Mouse (Mus musculus): ENCODE measurements around the gene Adprm. TPM values are rescaled to one million over a fixed set of nuclear protein-coding genes. Genes with fewer than 3 reads are reported as not detected.

The Adprm gene
- 10 to 100 TPM; 60.4 to 67.9 TPM for polyA plus RNA-seq (2017; shearing (Covaris generic))

DNA sequence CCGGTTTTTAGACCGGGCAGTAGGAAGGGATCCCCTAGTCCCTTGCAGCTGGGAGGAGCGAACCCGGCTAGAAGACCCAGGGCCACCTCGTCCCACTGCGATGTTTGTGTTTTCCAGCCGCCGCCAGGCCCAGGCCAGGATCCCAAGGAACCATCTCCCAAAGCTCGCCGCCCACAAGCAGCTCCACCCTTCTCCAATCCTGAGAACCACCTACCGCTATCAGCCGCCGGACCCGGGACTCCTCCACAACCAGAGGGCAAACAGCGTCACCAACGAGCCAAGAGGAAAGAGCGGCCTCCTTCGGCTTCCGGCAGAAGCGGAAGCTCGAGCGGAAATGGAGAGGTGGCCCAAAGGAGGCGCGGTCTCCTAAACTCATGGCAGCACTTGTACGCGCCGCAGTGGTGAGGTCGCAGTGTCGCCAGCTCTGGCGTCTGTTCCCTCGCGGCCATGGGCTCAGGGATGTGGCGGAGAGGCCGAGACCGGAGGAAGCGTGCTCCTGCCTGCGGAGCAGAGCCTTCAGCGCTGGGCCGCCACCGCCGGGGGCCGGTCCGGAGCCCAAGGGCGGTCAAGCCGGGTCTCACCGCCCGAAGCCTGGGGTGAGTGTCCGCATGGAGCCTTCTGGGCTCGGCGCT lies at the start of gene Adprm, which contains the start of gene Sco1:
Adprm (minus strand) TSS at position 274 of the 632 bp plus-strand sequence.
Sco1 (plus strand) TSS at position 350 of the 632 bp plus-strand sequence.

GRCm38 (mm10) chr11:67078000-67078399 lies 25.6 kb upstream of the Adprm start, which contains the start of gene Myh3:
TSS of gene Myh3 (plus strand) at chr11:67078300.

GRCm38 (mm10) chr11:67024867-67025477 lies 27.4 kb downstream of the Adprm start, which contains the start of gene Tmem220:
TSS of gene Tmem220 (plus strand) at chr11:67025154.

Other genes starting within 250 kb of the Adprm start
- not detected for gene Pirt, start 140.6 kb downstream of the Adprm start, polyA plus RNA-seq (2017; shearing (Covaris generic))
- gene Tmem238l, start 96.0 kb downstream of the Adprm start, polyA plus RNA-seq (2017; shearing (Covaris generic)) = not detected
- gene Tmem220, start 27.4 kb downstream of the Adprm start, polyA plus RNA-seq (2017; shearing (Covaris generic)) = 1 to 10 TPM; 1.3 to 1.6 TPM
- 10 to 100 TPM; 12.7 to 13.7 TPM for gene Sco1, start 76 bp upstream of the Adprm start, polyA plus RNA-seq (2017; shearing (Covaris generic))
- 1 to 10 TPM in 1 of 2 experiments, under 1 TPM in 1; 0.54 to 2.1 TPM for gene Myh3, start 25.7 kb upstream of the Adprm start, polyA plus RNA-seq (2017; shearing (Covaris generic))
- under 1 TPM; 0.06 to 0.07 TPM for gene Myh2, start 118.4 kb upstream of the Adprm start, polyA plus RNA-seq (2017; shearing (Covaris generic))
- gene Myh1, start 147.5 kb upstream of the Adprm start, polyA plus RNA-seq (2017; shearing (Covaris generic)) = under 1 TPM in 1 of 2 experiments, not detected in 1; 0.34 TPM
- gene Myh4, start 185.4 kb upstream of the Adprm start, polyA plus RNA-seq (2017; shearing (Covaris generic)) = under 1 TPM; 0.10 to 0.26 TPM
- under 1 TPM in 1 of 2 experiments, not detected in 1; 0.16 TPM for gene Myh8, start 224.5 kb upstream of the Adprm start, polyA plus RNA-seq (2017; shearing (Covaris generic))